Mouse (Mus musculus) hindbrain, embryonic 11.5 days (tissue): ENCODE measurements around the gene Rnpepl1. TPM values are rescaled to one million over a fixed set of nuclear protein-coding genes. Genes with fewer than 3 reads are reported as not detected.
"Not testable (repeated sequence)": the region's sequence is repeated elsewhere in the genome, so short reads cannot be mapped to it uniquely, and the experiment has no call there.

ENCODE experiments used
- ATAC-seq: fragments of 200-750 bp; cut with Nextera tagmentation; 2 replicates; pipeline ENCODE4 v1.8.0; 2017; ENCODE audit warnings: mild to moderate bottlenecking, moderate TSS enrichment, moderate library complexity; ENCODE audit not compliant: low FRiP score
- DNase-seq: peaks from one replicate; pipeline ENCODE4 v3.0.0-alpha.2; 2015; ENCODE audit warnings: low spot score
- H3K27ac ChIP-seq: fragments of 300-500 bp; sonication (generic); 2 replicates; pipeline ENCODE4 v1.5.1; 2014; ENCODE audit warnings: mild to moderate bottlenecking, low read depth, low read length
- H3K27me3 ChIP-seq: fragments of 300-500 bp; sonication (generic); 2 replicates; pipeline ENCODE4 v1.6.1; 2014; ENCODE audit warnings: mild to moderate bottlenecking, low read length, moderate library complexity, mixed read lengths; ENCODE audit not compliant: control insufficient read depth, insufficient read depth
- H3K36me3 ChIP-seq: fragments of 300-500 bp; sonication (generic); 2 replicates; pipeline ENCODE4 v1.6.1; 2014; ENCODE audit warnings: mild to moderate bottlenecking, low read length, moderate library complexity, mixed read lengths; ENCODE audit not compliant: control insufficient read depth, insufficient read depth
- H3K4me1 ChIP-seq: fragments of 300-500 bp; sonication (generic); replicated peaks from 2 replicates; pipeline ENCODE4 v1.6.1; 2014; ENCODE audit warnings: low read length, mixed read lengths; ENCODE audit not compliant: control insufficient read depth, insufficient read depth
- H3K4me2 ChIP-seq: fragments of 300-500 bp; sonication (generic); replicated peaks from 2 replicates; pipeline ENCODE4 v1.6.1; 2014; ENCODE audit warnings: mild to moderate bottlenecking, low read depth, low read length
- H3K4me3 ChIP-seq: fragments of 300-500 bp; sonication (generic); 2 replicates; pipeline ENCODE4 v1.5.1; 2014; ENCODE audit warnings: low read depth, low read length
- H3K9ac ChIP-seq: fragments of 300-500 bp; sonication (generic); 2 replicates; pipeline ENCODE4 v1.6.1; 2014; ENCODE audit warnings: low read depth, low read length
- H3K9me3 ChIP-seq: fragments of 300-500 bp; sonication (generic); 2 replicates; pipeline ENCODE4 v1.6.1; 2016; ENCODE audit warnings: low read length; ENCODE audit not compliant: control insufficient read depth
- WGBS: fragments of 180-500 bp; shearing (Covaris S2); extraction: QIAGEN DNeasy Blood & Tissue Kit; methylation state at CpG from one replicate; pipeline ENCODE4 v1.1.7; 2014; 5-methylcytosine and 5-hydroxymethylcytosine counted together
- polyA plus RNA-seq: library from polyadenylated mRNA; unstranded; fragments of >200 nt; fragmentation: Nextera tagmentation; extraction: Ambion mirVana; gene quantifications from 2 replicates; pipeline ENCODE4 v1.2.1, GENCODE M21; 2014

Gene Rnpepl1
- polyA plus RNA-seq, 1 experiment from 2014 or later = 14.3 TPM

DNA sequence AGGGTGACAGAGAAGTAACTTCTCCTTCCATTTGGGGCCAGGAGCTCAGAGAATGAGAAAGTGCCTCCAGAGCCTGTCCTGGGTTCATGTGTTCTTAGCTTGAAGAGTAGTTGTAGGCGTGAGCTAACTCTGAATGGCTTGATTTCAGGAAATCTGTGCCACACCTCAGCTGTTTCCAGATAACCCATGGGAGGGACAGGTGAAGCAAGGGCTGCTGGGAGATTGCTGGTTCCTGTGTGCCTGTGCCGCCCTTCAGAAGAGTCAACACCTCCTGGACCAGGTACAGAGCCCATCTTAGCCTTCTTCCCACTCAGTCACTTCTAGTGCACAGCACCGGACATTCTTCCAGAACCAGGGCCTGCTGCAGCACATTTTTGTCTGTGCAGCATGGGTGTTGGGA, 27.2 kb downstream of the Rnpepl1 start:
- no peak for DNase-seq
- 0 out of 2 replicates have a peak, but pooled peaks cover 6% of the 10 kb centered on the region for H3K36me3 ChIP-seq

DNA sequence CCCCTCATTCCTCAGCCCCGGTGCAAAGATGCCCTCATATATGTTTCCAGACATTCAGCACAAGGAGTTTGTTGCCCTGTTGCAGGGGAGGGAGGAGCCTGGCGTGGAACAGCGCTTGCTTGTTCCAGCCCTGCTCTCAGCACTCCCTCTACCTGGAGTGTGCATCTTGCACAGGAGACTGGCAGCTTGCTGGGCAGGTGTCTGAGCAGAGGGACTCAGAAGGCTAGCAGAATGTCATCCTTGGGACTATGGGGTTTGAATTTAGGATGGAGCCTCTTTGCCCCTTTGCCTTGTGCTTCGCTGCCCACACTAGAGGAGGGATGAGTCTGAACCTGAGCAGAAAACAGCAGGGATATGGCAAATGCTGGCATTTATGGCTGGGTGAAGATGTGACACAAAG, 29.2 kb downstream of the Rnpepl1 start:
- H3K4me2 ChIP-seq = no peak overlapping the region
- H3K4me1 ChIP-seq = no peaks in the 10 kb centered on the region
- 0 out of 2 replicates have a peak, but pooled peaks cover 6% of the 10 kb centered on the region for H3K36me3 ChIP-seq
- H3K9me3 ChIP-seq = no peaks in the 10 kb centered on the region
- ATAC-seq (no peak), DNase-seq (no peak)
- H3K4me3 ChIP-seq = no peak overlapping the region
- no peaks in the 10 kb centered on the region for H3K27me3 ChIP-seq
- 90% methylated on average over 4 of the region's 4 CpGs for WGBS
- H3K9ac ChIP-seq = no peak overlapping the region
- no peak overlapping the region for H3K27ac ChIP-seq

More for the DNA sequence above, 27.2 kb downstream of the Rnpepl1 start:
- no peak for ATAC-seq
- WGBS = 90% methylated on average over 3 of the region's 3 CpGs
- Histone ChIP-seq H3K9ac (no peak overlapping the region), H3K9me3 (no peaks in the 10 kb centered on the region), H3K27me3 (no peaks in the 10 kb centered on the region), H3K4me3 (no peak overlapping the region), H3K4me1 (no peaks in the 10 kb centered on the region), H3K27ac (no peak overlapping the region), H3K4me2 (no peak overlapping the region)

DNA sequence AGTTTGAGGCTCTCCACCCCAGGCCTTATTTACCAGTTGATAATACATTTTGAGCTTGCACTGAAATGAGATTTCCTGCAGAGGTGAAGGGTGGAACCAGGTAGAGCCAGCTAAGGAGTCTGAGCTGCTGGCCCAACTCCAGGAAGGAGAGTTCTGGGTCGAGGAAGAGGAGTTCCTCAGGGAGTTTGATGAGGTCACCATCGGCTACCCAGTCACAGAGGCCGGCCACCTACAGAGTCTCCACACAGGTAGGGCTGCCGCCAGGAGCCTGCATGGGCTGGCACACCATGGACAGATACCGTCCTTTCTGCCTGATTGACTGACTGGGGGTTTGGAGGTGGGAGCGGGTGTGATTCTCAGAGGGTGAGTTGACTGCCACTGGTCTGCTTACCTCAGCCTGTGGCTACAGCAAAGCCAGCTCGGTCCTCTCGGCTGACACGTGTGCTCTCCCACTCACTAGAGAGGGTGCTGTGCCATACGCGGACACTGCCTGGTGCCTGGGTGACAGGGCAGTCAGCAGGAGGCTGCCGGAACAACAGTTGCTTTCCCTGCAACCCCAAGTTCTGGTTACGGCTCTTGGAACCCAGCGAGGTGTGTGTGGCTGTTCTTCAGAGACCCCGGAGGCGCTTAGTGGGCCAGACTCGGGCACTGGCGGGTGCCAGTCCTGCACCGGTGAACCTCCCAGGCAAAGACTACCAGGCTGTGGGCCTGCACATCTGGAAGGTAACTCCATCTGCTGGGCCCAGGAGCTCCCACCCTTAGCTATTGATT, 32.8 kb downstream of the Rnpepl1 start:
- Histone ChIP-seq H3K9me3 (no peaks in the 10 kb centered on the region), H3K4me3 (no peak overlapping the region), H3K4me1 (no peaks in the 10 kb centered on the region), H3K27me3 (no peaks in the 10 kb centered on the region), H3K27ac (no peak overlapping the region), H3K36me3 (0 out of 2 replicates have a peak, but pooled peaks cover 6% of the 10 kb centered on the region), H3K4me2 (no peak overlapping the region), H3K9ac (no peak overlapping the region)
- 91% methylated on average over 19 of the region's 19 CpGs for WGBS
- no peak for DNase-seq
- no peak for ATAC-seq

DNA sequence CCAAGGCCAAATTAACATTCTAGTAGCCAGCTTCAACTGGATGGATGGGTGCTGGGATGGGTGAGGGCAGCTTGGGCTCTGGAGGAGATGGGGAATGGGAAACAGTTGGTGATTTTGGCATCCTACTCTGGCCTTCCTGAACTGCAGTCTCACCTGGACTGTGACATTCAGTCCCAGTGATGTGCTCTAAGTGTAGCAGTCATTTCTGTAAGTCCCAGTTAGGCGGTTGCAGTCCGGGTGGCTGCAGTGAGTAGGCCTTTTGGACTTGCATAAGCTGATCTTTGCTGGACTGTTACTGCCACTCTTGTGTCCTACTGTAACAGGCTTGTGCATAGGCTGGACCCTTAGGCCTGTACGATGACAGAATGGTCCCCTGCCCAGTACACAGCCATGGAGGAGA, 37.4 kb downstream of the Rnpepl1 start:
- Histone ChIP-seq H3K9ac (no peak overlapping the region), H3K27ac (no peak overlapping the region), H3K4me3 (no peak overlapping the region), H3K9me3 (no peaks in the 10 kb centered on the region), H3K4me2 (no peak overlapping the region), H3K36me3 (no peaks in the 10 kb centered on the region), H3K4me1 (no peaks in the 10 kb centered on the region), H3K27me3 (no peaks in the 10 kb centered on the region)
- ATAC-seq (no peak), DNase-seq (no peak)
- WGBS = 97% methylated on average over 3 of the region's 3 CpGs

DNA sequence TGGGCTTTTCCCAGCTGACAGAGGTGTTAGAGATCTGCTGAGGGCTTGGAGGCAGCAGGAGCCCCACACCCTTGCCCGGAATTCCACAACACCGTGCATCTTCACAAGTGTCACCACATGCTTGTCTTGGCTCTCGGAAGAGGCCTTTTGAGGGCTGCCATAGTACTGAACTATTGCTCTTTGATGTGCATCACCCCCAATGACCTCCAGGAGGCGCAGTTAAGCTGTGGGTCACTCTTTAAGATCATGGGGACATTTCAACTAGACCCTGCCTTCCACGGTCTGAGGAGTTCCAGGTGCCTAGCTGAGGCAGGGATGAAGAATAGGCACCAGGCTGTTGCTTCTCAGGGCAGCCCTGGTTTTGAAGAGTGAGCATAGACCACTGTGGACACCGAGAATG, 38.8 kb downstream of the Rnpepl1 start:
- ATAC-seq (no peak), DNase-seq (peak; percentile 42)
- Histone ChIP-seq H3K4me2 (no peak overlapping the region), H3K27ac (no peak overlapping the region), H3K27me3 (no peaks in the 10 kb centered on the region), H3K4me3 (no peak overlapping the region), H3K4me1 (no peaks in the 10 kb centered on the region), H3K9ac (no peak overlapping the region), H3K36me3 (no peaks in the 10 kb centered on the region), H3K9me3 (no peaks in the 10 kb centered on the region)
- WGBS = 67% methylated on average over 6 of the region's 6 CpGs

DNA sequence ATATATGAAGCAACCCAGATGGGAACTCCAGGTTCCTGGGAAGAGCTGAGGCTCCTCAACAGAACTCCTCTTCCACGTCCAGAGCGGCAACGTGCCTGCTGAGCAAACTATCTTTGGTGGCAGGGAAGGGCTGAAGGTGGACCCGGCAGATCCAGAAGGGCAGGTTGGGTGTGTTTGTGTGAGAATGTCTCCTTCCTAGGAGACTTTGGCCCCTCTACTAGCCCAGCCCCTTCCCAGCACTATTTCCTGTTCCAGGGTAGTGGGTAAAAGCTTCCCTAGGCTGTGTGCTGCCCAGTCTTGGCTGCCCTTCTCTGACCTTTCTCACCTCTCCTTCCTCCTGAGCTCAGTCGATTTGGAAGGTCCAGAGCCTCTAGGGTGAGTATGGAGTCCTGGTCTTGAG, 40.0 kb downstream of the Rnpepl1 start, which contains the start of gene Gpr35:
Gene Gpr35, plus strand, starts transcription at position 259 of the 400 bp plus-strand sequence.
- H3K4me2 ChIP-seq = no peak within 1 kb of the TSS
- H3K4me1 ChIP-seq = no peaks in the 10 kb centered on the region
- H3K9ac ChIP-seq = no peak within 1 kb of the TSS
- no peak for ATAC-seq
- no peaks in the 10 kb centered on the region for H3K36me3 ChIP-seq
- no peaks in the 10 kb centered on the region for H3K9me3 ChIP-seq
- DNase-seq = no peak
- H3K4me3 ChIP-seq = no peak within 1 kb of the TSS
- H3K27ac ChIP-seq = no peak within 1 kb of the TSS
- WGBS = 78% methylated on average over 5 of the region's 5 CpGs
- H3K27me3 ChIP-seq = no peaks in the 10 kb centered on the region

DNA sequence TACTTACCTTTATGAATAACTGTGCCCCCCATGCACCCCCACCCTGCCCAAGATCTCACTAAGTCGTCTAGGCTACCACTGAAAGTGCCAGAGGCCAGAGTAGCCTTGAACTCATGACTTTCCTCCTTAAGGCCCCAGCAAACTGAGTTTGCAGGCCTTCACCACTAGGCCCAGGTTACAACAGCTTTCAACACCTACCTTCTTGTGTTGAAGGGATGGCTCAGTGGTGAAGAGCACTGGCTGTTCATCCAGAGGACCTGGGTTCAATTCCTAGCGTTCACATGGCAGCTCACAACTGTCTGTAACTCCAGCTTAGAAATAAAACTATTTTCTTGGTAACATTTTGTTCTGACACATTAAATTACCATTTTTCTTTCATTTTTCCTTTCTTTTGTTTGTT, 43.1 kb downstream of the Rnpepl1 start:
- Histone ChIP-seq H3K27ac (no peak overlapping the region), H3K36me3 (no peaks in the 10 kb centered on the region), H3K9ac (no peak overlapping the region), H3K27me3 (no peaks in the 10 kb centered on the region), H3K4me2 (no peak overlapping the region), H3K4me3 (no peak overlapping the region), H3K9me3 (no peaks in the 10 kb centered on the region), H3K4me1 (no peaks in the 10 kb centered on the region)
- WGBS = 79% methylated on average over 2 of the region's 2 CpGs
- no peak for ATAC-seq
- DNase-seq = no peak

DNA sequence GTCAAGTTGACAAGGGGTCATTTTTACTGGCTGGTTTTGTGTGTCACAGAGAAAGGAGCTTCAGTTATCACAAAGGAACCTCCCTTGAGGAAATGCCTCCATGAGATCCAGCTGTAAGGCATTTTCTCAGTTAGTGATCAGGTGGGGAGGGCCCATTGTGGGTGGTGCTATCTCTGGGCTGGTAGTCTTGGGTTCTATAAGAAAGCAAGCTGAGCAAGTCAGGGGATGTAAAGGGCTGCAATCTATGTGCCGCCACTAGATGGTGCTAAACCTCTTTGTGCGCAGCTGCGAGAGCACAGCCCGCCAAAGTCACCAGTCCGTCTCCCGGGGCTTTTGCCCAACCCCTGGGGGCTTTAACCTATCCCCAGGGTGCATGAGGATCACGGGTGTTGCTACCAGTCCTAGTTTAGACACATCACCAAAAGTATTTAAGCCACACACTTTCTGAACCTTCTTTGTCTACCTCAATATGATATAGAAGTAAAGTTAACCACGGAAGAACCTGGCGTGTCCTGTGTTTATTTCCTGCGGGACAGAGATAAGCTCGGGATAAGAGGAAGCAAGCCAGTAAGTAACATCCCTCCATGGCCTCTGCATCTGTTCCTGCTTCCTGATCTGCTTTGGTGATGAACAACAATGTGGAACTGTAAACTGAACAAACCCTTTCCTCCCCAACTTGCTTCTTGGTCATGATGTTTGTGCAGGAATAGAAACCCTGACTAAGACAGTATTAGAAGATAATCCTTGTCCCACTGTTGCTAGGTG, 46.2 kb downstream of the Rnpepl1 start:
- DNase-seq = peak; percentile 9
- H3K9me3 ChIP-seq, H3K36me3 ChIP-seq, ATAC-seq, H3K4me2 ChIP-seq, H3K4me3 ChIP-seq, H3K9ac ChIP-seq, H3K27ac ChIP-seq, H3K4me1 ChIP-seq, H3K27me3 ChIP-seq: not testable (repeated sequence)
- 12% methylated on average over 11 of the region's 11 CpGs for WGBS
